Mouse (Mus musculus) ES-E14 (cell line): ENCODE measurements around the gene Nmrk2.

Source experiments
- CHD2 ChIP-seq: IDR thresholded peaks from 2 replicates; pipeline ENCODE4 v1.6.1; 2014; ENCODE audit warnings: mild to moderate bottlenecking, low read depth, low read length, inconsistent platforms
- HCFC1 ChIP-seq: IDR thresholded peaks from 2 replicates; pipeline ENCODE4 v1.6.1; 2012; ENCODE audit warnings: low read length, inconsistent platforms, borderline replicate concordance; ENCODE audit not compliant: insufficient read depth
- MAFK ChIP-seq: IDR thresholded peaks from 2 replicates; pipeline ENCODE4 v1.6.1; 2014; ENCODE audit warnings: mild to moderate bottlenecking, low read depth, low read length, inconsistent platforms; ENCODE audit not compliant: insufficient read depth
- ZC3H11A ChIP-seq: IDR thresholded peaks from 2 replicates; pipeline ENCODE4 v1.6.1; 2012; ENCODE audit warnings: low read depth, mild to moderate bottlenecking, inconsistent platforms, low read length, borderline replicate concordance
- ZNF384 ChIP-seq: IDR thresholded peaks from 2 replicates; pipeline ENCODE4 v1.6.1; 2012; ENCODE audit warnings: low read depth, low read length, inconsistent platforms

GRCm38 (mm10) chr10:81154313-81154712 is 47.5 kb downstream of the Nmrk2 start:
- no peak for TF ChIP-seq ZNF384
- no peak for TF ChIP-seq HCFC1
- no peak for TF ChIP-seq ZC3H11A
- TF ChIP-seq CHD2 = no peak
- TF ChIP-seq MAFK = no peak
